Mouse (Mus musculus): ENCODE measurements around the gene Trpc4.

DNA sequence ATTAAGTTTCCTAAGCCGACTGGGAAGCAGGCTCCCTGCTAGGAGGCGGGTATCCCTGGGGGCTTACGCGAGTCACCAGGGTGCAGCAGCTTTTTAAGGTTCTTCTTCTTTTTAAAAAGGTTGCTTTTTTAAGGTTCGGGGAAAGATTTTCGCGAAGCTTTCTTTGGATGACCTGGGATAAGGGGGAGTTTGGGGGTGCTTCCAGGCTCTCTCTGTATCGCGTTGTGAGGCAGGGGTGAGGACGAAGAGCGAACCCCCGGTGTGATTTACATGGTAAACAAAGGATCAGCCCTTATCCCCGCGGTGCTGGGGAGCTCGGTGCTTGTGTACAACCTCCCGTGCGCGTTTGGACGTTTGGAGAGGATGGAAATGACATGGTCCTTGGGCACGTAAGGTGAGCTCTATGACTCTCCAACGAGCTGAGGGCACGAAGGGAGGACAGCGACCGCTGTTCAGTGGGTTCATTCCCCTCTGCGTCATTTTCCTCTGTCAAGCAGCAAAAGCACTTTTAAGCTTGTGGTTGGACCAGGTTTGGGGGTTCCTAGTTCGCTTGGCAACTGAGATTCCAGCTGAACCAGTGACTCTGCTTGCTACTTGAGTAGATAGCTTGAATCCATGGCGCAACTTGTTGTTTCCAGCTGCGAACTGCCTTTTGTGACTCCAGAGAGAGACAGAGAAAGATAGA is 623 bp downstream of the Trpc4 start:
- TF ChIP-seq POLR2A (IDR thresholded peaks at IDR 0.05; ENCODE audit: borderline replicate concordance, control insufficient read depth, low read depth, low read length) (no peak), CTCF (IDR thresholded peaks at IDR 0.05; ENCODE audit: control insufficient read depth, insufficient read depth, low read length) (no peak)

Data from bone marrow, adult 2 months (tissue).